Mouse (Mus musculus) CD4-positive, CD25-positive, alpha-beta regulatory T cell, adult 4 months (primary cell): Measurements from ENCODE around the gene Pde4dip. TPM values are rescaled to one million over a fixed set of nuclear protein-coding genes. Genes with fewer than 3 reads are reported as not detected.

Source experiments
- ATAC-seq: one replicate; pipeline ENCODE4 v1.8.0; 2017
- polyA plus RNA-seq, 2 experiments: library from polyadenylated mRNA; unstranded; fragments of 100-300 nt; shearing (Covaris generic); gene quantifications; one replicate each; pipeline ENCODE4 v1.2.1; 2017

The Pde4dip gene
- polyA plus RNA-seq, 2 experiments from 2014 or later = 7.5 to 10.3 TPM

DNA sequence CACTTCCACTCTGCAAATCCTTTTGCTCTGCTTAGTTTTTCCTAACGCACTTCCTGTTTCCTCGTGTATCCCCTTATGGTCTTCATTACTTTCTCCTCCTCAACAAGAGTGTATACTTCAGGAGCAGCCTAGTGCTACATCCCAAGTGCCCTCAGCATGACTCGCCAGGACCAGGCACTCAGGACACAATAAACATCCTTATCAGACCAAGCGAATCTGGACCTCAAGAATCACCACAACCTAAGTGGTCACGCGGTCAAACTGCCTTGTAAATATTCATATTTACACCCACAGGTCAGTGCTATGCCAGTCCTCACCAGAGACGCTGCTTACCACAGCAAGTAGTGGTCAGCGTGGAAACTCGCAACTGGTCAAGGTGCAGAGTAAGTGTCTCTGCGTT lies 139.7 kb downstream of the Pde4dip start:
- ATAC-seq = no peak

DNA sequence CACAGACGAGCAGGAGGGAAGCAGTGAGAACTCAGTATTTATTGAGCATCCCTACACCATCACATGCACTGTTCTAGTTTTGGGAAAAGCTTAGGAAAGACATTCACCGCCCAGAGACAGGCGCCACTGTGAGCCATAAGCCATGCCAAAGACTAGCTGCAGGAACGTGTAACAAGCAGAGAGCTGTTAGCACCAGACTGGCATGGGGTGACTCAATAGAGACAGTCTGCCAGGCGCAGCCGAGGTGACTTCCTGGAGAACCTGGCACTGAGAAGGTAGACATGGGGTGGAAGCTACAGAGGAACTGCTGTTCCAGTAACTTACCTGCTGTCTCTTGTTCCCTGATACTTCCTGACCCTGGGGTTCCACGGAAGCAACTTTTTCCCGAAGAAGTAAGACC lies 145.7 kb downstream of the Pde4dip start:
- ATAC-seq = no peak

DNA sequence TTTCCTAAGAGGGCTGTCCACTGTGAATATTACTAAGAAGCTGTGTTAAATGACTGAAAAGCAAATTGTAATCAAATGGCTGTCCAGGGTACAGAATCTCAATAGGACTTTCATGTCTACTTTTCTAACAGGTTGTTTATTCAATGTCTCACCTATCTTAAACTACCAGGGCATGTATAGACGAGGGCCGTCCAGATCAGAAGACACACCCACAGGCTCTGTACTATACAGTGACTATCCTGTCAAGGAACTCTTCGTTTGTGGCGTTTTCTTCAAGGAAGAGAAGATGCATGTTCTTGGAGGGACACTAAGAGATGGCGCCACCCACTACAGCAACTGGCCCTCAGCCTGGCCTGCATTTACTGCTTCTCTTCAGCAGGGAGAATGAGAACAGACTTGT lies 152.9 kb downstream of the Pde4dip start:
- no peak for ATAC-seq

DNA sequence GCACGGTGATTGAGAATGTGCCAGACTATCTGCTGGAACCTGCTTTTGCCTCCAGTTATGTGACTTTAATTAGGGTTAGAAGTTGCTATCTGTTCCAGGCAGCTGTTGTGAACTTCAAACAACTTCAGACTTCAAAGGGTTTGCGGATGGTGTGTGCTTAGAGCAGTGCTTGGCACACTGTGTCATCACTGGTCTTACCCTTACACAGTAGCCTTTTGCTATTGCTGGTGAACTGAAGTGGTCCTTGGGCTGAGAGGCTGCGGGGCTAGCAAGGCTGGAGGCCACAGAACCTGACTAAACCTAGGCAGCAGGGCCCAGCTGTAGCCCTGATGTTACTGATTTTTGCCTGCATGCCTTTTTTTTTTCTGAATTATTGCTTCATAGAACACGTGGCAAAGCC lies 154.2 kb downstream of the Pde4dip start:
- no peak for ATAC-seq

DNA sequence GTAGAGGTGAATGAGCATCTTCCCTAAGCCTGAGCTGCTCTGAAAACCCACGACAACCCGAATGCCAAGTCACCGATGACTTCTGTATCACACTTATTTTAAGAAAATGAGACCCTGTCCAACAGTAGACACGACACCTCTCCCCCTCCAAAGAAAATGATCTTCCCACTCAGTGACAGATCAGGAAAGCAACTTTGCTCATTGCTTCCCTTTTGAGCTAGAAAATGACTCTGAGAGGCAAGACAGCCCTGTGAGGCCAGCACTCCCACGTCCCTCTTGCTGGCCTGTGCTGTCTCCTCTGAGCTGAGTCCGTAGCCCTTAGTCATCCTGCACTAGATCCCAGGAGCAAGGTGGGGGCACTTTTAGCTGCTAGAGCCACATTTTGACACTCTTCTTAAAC lies 155.9 kb downstream of the Pde4dip start:
- ATAC-seq = no peak

DNA sequence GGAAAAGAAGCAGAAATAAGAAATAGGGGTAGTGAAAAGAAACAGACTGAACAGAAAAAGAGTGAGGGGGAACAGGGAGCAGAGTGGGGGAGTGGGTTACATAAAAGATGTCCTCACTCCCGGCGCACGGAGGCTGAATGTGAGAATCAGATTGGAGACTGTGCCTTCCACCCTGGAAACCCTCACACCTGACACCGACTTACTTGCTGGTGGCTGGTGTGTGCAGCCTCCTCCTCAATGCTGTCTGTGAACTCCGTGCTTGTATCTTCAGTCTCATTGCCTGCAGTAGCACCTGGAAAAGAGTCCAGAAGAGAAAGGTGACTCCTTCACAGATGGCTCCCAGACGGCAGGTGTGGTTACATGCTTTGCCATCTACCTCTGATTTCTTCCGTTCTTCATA lies 157.9 kb downstream of the Pde4dip start:
- ATAC-seq = no peak

DNA sequence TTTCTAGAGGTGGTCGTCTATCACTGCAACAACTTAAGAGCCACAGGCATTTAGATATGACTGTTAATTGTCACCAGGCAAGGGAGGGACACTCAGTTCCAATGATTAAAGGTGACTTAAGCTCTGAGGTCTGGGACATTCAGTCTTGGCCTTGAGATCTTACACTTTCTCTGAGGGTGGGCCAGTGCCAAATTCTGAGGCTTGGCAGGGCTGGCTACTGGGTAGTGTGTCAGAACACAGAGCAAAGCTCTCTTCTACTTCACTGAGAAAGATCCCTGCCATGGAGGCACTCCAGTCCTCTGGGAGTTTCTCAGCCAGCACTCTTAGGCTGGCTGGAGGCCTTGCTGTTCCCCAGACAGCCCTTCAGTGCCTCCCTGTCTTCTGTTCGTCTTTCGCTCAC lies 158.4 kb downstream of the Pde4dip start:
- ATAC-seq = no peak

DNA sequence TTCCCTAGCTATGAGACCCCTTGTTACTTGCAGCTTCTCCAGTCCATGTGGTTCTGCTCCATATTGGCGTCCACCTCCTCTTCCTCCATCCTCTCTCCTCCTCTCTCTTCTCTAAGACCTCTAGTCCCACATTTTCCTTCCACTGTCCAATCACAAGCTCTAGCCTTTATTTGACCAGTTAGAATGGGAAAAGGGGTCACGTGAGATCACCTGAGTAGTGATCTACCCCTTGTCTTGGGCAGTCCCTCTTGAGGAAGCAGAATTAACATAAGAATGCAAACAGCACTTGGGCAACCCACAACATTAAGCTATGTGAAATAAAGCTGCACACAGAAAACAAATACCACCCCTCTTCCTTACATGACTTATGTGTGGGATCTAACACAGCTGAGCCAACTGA lies 160.7 kb downstream of the Pde4dip start:
- ATAC-seq = no peak

DNA sequence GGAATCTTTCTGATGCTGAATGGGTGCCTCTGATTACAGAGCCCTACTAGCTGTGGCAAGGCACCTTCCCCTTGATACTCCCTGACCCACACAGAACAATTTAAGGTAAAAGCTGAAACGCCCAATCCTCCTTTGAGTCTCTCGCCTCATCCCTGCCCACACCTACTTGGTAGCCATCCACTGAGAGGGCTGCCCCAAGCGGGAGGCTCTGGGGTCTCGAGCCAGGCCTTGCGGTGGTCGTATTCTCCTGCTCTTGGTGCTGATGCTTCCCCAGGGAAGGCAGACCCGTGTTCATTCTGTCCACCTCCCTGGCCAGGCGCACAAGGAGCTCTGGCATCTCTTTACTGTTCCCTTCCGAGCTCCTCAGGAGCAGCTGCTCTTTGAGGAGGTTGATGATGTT lies 169.4 kb downstream of the Pde4dip start:
- no peak for ATAC-seq

DNA sequence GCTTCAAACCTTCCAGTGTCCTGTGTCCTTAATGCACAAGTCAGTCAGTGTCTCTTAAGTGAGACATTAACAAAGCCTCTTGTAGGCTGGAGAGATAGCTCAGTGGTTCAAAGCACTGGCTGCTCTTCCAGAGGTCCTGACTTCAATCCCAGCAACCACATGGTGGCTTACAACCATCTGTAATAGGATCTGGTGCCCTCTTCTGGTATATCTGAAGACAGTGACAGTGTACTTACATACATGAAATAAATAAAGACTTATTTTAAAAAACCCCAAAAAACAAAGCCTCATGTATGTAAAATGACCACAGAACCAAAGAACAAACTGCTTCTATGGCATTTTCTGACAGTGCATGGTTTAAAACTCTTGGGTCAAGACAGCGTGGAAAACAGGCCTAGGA lies 172.6 kb downstream of the Pde4dip start:
- ATAC-seq = no peak

DNA sequence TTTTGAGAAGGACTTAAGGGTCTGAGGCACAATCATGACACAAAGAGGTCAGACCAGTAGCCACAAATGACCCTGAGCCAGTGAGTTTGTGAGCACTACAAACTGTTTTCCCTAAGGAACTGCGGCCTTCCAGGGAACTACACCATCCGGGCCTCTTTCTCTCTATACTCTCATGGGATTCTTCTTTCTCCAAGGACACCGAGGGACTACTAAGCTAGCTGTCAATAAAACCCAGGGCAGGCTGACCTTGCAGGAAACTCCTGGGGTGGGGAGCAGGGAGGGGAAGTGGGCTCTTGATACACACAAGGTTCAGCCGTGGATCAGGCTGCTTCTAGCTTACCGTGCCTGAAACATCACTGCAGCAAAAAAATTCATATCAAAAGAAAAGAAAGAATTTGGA lies 177.6 kb downstream of the Pde4dip start:
- ATAC-seq = no peak

DNA sequence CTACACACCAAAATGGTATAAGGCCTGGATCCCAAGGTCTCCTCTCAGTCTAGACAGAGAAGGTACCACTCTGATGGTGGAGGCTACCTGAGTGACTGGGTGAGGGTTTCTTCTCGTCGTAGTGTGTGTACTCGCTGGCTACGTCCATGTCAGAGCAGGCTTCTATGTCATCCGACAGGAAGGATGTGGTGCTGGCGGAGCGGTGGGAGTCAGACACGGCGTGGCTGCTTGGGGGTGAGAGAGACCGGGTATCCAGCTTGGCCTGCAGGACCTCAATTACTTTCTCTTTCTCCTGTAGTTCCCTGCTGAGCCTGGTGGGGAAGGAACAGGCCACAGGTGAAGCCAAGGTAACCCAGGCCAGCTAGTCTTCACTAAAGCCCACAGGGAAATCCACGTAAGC lies 178.4 kb downstream of the Pde4dip start:
- no peak for ATAC-seq

DNA sequence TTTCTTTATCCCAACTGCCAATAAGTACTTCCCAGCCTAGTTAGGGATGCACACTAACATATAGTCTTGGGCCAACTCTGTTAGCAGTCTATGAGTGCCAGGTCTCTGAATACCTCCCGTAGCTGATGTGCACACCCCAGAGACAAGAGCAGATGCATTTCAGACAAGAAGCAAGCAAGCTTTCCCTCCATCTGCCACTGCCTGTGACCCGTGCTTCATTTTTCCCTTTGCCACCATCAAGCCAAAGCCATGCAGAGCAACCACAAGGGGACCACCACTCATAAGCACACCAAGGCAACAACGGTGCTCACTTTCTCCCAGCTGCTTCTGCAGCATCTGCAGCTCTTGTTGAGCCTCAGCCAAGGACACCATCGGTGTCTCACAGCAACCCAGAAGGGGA lies 181.9 kb downstream of the Pde4dip start:
- no peak for ATAC-seq

DNA sequence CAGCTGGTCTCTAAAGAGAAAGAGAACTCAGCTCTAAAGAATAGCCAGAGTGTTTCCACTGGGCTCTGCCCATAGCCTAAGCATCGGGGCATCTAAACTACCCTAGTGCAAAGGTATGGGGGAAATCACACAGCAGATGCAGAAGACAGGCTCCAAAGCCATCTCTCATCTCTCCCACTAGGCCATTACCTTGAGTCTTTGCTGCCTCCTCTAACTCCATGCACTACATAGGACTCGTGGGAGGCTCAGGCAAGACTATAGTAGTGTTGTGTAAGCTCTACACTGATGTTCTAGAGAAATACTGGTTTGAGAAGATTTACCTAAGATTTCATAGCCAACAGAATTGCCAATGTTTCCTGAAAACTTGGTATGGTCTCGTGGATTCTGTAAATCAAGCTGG lies 183.0 kb downstream of the Pde4dip start:
- no peak for ATAC-seq

DNA sequence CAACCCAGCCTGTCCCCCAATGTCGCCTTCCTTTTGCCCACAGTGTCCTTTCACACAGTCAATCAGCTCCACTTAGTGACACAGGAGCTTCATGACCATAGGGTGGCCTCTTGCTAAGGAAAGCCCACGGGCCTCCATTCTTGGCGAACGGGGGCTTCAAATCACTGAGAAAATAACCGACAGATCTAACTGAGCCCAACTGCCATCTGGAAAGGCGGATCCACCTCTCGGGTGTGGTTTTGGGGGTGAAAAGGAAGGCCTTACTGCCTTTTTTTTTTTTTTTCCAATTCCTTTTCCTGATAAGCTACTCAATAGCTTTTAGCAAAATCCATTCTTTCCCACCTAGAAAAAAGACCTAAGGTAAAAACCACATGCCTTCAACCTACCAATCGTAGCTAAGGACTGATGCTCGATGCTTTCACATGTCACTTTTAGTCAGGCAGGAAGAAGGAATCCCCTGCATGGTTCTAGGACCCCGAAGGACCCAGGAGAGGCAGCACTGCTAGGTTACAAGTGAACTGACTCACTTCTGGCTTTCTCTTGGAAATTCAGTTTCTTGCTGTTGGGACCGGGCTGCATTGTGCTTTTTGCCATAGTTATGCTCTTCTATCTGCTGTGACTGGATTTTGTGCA lies 185.9 kb downstream of the Pde4dip start:
- no peak for ATAC-seq

DNA sequence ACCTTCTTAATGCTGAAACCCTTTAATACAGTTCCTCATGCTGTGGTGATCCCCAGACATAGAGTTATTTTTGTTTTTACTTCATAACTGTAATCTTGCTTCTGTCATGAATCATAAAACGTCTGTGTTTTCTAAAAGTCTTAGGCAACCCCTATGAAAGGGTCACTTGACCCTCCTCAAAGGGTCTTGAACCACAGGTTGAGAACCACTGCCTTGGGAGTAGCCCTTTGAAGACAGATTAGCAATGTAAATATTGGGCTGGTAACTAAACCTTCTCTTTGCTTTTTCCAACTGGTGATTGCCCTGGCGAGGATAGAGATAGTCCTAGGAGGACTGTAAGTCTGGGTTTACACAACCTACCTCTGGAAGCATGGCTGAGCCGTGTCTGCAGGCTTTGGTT lies 187.3 kb downstream of the Pde4dip start:
- no peak for ATAC-seq

DNA sequence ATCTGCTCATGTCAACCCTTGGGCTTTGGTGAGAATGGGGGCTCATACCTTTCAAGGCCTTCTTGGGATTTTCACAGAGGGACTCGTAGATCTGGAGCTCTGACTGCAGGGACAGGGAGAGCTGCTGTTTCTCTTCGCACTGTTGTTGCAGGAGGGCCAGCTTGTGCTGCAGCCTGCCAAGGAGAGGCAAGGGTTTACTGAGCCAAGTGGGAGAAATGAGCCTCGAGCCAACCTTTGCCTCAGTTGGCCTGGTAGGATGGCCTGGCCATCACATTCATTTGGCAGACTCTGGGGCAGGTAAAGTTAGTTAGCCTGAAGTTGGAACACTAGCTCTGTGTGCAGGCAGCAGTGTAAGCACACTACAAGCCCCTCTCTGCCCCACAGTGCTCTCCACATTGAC lies 189.4 kb downstream of the Pde4dip start:
- no peak for ATAC-seq

DNA sequence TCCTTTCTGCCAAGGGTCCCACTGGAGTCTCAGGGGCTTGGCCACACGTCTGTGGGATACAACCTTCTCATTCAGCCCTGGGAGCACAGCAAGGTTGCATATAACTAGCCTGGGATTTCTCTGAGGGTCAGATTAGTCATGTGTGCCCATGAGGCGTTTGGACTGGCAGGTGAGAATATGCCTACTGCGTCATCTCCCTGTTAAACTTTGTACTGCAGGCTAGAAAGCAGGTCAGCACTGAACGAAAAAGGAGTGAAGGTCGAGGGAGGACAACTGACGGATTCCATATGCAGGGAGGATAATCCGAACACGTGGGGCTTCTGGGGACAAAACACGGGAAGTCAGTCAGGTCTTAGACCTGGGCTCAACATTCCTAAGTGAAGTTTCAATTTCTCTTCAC lies 191.2 kb downstream of the Pde4dip start:
- no peak for ATAC-seq

DNA sequence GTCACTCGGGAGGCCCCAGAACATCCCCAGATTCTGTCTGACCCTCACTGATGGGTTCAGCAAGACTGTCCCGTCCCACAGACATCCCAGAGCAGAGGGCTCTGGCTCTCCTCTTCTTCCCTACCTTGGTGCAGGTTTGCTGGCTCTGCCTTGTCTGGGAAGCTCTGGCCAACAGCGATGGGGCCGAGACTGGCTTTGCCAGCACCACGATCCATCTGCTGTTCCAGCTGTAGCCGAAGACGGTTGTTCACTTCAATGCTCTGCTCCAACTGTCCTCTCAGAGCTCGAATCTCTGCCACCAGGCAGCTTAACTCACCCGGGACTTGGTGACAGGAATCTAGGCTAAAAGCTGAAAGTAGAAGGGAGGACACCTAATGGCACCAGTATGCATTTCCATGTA lies 191.6 kb downstream of the Pde4dip start:
- no peak for ATAC-seq

DNA sequence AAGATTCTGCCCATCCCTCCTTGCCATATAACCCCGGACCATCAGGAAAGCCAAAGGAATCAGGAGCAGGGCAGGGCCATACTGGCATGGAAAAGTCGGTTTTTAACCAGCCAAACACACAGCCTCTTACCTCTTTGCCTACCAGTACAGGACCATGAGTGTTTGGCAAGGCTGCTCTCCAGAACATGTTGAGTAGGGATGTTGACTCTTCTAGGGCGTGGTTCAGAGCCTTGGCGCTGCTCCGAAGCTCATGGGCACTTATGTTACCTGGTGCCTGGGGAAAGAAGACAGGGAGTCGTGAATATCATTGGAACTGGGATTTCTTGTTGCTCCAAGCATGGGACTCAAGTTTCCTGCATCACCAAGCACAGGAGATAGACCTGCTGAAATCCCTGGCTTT lies 194.7 kb downstream of the Pde4dip start:
- ATAC-seq = no peak

DNA sequence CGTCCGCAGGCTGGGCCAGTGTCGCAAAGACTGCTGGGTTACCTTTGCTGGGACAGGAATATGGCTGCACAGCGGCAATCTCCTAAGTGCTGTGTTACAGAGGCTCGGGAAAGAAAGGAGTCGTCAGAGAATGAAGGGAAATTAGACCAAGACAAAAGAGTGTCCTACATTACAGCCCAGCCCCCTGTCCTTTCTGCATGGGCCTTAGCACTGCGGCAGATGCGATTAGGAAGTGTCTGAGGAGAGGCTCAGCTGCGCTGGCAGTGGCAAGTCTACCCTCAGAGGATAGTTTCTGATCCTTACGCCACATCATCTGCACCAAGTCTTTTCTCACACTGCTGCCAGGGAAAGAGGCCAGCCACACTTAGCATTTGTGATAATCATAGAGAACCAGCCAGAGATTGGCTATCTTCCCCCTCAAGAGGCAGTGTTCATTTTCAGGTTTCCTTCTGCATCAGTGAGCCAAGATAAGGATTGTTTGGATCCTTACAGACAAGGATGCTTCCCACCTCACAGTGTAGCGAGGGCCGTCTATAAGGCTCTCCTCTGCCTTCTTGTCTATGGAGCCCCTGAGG lies 197.0 kb downstream of the Pde4dip start:
- ATAC-seq = no peak

DNA sequence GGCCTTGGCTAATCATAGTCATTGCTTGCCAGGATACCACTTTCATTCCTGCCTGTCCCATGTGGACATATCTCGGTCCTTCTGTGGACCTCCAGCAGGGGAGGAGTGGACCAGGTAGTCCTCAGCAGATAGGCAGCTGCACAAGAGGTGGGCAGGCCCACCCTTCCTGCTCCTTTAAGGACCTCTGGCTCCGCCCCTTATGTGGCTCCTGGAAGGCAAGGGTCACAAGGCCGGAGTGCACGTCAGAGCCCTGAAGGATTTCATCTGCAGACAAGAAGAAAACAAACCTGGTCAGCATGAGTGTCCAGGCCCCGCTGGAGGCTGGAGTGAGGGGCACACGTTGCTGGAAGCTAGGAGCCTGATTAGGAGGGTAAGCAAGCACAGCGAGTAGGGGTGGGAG lies 197.9 kb downstream of the Pde4dip start:
- ATAC-seq = no peak

DNA sequence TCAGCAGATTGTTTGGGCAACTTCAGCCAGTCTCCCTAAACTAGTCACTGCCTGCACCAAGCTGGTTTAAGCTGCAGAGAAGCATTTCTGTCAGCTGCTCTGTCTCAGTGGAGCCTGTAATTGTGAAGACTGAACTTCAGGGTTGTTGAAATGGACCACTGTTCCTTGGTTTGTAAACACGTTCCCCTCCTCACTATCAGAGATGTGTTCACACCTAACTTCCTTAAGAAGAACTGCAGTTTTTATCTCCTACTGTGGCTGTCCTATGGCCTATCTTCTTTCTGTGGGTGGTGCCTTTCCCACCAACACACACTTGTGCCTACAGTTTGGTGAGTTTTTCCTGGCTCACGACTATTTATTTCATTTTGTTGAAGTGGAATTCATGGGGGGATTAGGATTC lies 199.2 kb downstream of the Pde4dip start:
- no peak for ATAC-seq

DNA sequence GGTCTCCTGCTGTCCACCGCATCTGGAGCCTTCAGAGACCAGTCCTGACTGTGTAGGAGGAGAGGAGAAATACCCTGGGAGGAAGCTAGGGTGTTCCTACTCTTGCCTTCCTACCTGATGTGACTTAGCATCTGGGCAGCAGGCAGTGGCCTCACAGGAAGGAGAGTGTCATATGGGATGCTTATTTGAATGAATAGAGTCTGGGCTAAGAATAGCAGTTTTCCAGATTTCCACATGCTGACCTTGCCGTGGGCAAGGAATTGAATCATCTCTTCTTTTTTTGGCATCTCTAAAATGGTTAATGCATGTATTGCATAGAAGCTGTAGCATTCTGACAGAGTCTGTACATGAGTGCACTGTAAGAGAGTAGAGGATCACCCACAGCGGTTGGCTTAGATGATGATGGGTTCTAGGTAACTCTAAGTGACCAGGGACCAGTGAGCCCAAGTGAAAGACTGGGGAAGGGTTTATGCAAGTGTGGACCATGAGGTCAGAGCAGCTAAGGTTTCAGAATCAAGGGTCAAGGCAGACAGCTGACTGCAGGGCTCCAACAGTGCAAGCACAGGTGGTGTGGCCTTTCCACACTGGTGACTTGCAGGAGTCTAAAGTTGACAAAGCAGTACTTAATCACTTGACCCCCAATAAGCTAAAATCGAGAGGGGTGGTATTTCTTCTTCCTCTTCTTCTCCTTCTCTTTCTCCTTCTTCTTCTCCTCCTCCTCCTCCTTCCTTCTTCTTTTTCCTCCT lies 202.0 kb downstream of the Pde4dip start:
- no peak for ATAC-seq
